Mouse (Mus musculus): ENCODE measurements around the gene Lasp1. TPM values are rescaled to one million over a fixed set of nuclear protein-coding genes. Genes with fewer than 3 reads are reported as not detected.

Lasp1 gene
- polyA plus RNA-seq (2015; fragmentation: Illumina TruSeq; extraction: RNeasy Lipid Tissue Mini Kit (QIAGEN cat#74804); ENCODE audit: low read depth, low replicate concordance): 94.8 TPM

GRCm38 (mm10) chr11:97798782-97799145 is at the start of gene Lasp1:
Lasp1 (plus strand) TSS chr11:97799000.

GRCm38 (mm10) chr11:97766154-97766881 is 32.5 kb upstream of the Lasp1 start, which contains the start of gene Cwc25:
Cwc25 (minus strand) TSS chr11:97766556.

GRCm38 (mm10) chr11:97775808-97776496 is 22.8 kb upstream of the Lasp1 start, which contains the start of gene 1700001P01Rik:
1700001P01Rik (minus strand) TSS chr11:97775918.

GRCm38 (mm10) chr11:97781832-97782563 is 16.8 kb upstream of the Lasp1 start, which contains the start of gene Rpl23:
Rpl23 (minus strand) TSS chr11:97782437.

GRCm38 (mm10) chr11:97840539-97840954 is 41.7 kb downstream of the Lasp1 start, which contains the start of gene B230217C12Rik:
B230217C12Rik (plus strand) TSS chr11:97840780.

GRCm38 (mm10) chr11:97883918-97884600 is 85.3 kb downstream of the Lasp1 start, which contains the start of gene Fbxo47:
Fbxo47 (minus strand) TSS chr11:97884154.

Other genes with a start within 250 kb of the Lasp1 start
- gene Srcin1, start 222.8 kb upstream of the Lasp1 start, polyA plus RNA-seq (2015; fragmentation: Illumina TruSeq; extraction: RNeasy Lipid Tissue Mini Kit (QIAGEN cat#74804); ENCODE audit: low read depth, low replicate concordance): 109 TPM
- gene Epop, start 169.3 kb upstream of the Lasp1 start, polyA plus RNA-seq (2015; fragmentation: Illumina TruSeq; extraction: RNeasy Lipid Tissue Mini Kit (QIAGEN cat#74804); ENCODE audit: low read depth, low replicate concordance): 46.9 TPM
- 50.7 TPM for gene Mllt6, start 135.6 kb upstream of the Lasp1 start, polyA plus RNA-seq (2015; fragmentation: Illumina TruSeq; extraction: RNeasy Lipid Tissue Mini Kit (QIAGEN cat#74804); ENCODE audit: low read depth, low replicate concordance)
- 74.5 TPM for gene Cisd3, start 113.2 kb upstream of the Lasp1 start, polyA plus RNA-seq (2015; fragmentation: Illumina TruSeq; extraction: RNeasy Lipid Tissue Mini Kit (QIAGEN cat#74804); ENCODE audit: low read depth, low replicate concordance)
- gene Pcgf2, start 98.5 kb upstream of the Lasp1 start, polyA plus RNA-seq (2015; fragmentation: Illumina TruSeq; extraction: RNeasy Lipid Tissue Mini Kit (QIAGEN cat#74804); ENCODE audit: low read depth, low replicate concordance): 28.3 TPM
- gene Psmb3, start 95.6 kb upstream of the Lasp1 start, polyA plus RNA-seq (2015; fragmentation: Illumina TruSeq; extraction: RNeasy Lipid Tissue Mini Kit (QIAGEN cat#74804); ENCODE audit: low read depth, low replicate concordance): 222 TPM
- 77.9 TPM for gene Pip4k2b, start 54.3 kb upstream of the Lasp1 start, polyA plus RNA-seq (2015; fragmentation: Illumina TruSeq; extraction: RNeasy Lipid Tissue Mini Kit (QIAGEN cat#74804); ENCODE audit: low read depth, low replicate concordance)
- gene Cwc25, start 32.4 kb upstream of the Lasp1 start, polyA plus RNA-seq (2015; fragmentation: Illumina TruSeq; extraction: RNeasy Lipid Tissue Mini Kit (QIAGEN cat#74804); ENCODE audit: low read depth, low replicate concordance): 11.9 TPM
- 0.92 TPM for gene 1700001P01Rik, start 23.1 kb upstream of the Lasp1 start, polyA plus RNA-seq (2015; fragmentation: Illumina TruSeq; extraction: RNeasy Lipid Tissue Mini Kit (QIAGEN cat#74804); ENCODE audit: low read depth, low replicate concordance)
- 513 TPM for gene Rpl23, start 16.6 kb upstream of the Lasp1 start, polyA plus RNA-seq (2015; fragmentation: Illumina TruSeq; extraction: RNeasy Lipid Tissue Mini Kit (QIAGEN cat#74804); ENCODE audit: low read depth, low replicate concordance)
- 102 TPM for gene B230217C12Rik, start 41.8 kb downstream of the Lasp1 start, polyA plus RNA-seq (2015; fragmentation: Illumina TruSeq; extraction: RNeasy Lipid Tissue Mini Kit (QIAGEN cat#74804); ENCODE audit: low read depth, low replicate concordance)
- gene Fbxo47, start 85.2 kb downstream of the Lasp1 start, polyA plus RNA-seq (2015; fragmentation: Illumina TruSeq; extraction: RNeasy Lipid Tissue Mini Kit (QIAGEN cat#74804); ENCODE audit: low read depth, low replicate concordance): 2.6 TPM
- gene Plxdc1, start 187.4 kb downstream of the Lasp1 start, polyA plus RNA-seq (2015; fragmentation: Illumina TruSeq; extraction: RNeasy Lipid Tissue Mini Kit (QIAGEN cat#74804); ENCODE audit: low read depth, low replicate concordance): 25.0 TPM
- gene Arl5c, start 197.2 kb downstream of the Lasp1 start, polyA plus RNA-seq (2015; fragmentation: Illumina TruSeq; extraction: RNeasy Lipid Tissue Mini Kit (QIAGEN cat#74804); ENCODE audit: low read depth, low replicate concordance): 3.8 TPM
- gene Cacnb1, start 224.0 kb downstream of the Lasp1 start, polyA plus RNA-seq (2015; fragmentation: Illumina TruSeq; extraction: RNeasy Lipid Tissue Mini Kit (QIAGEN cat#74804); ENCODE audit: low read depth, low replicate concordance): 89.6 TPM
- 1,548 TPM for gene Rpl19, start 227.7 kb downstream of the Lasp1 start, polyA plus RNA-seq (2015; fragmentation: Illumina TruSeq; extraction: RNeasy Lipid Tissue Mini Kit (QIAGEN cat#74804); ENCODE audit: low read depth, low replicate concordance)